Mouse (Mus musculus): ENCODE measurements at regions not wholly inside any gene's neighbourhood (a gene's known extent, or its start where the extent isn't known, plus 50 kb on each side); places are given as distances from the start of the nearest gene placed in this dataset.
A peak's percentile ranks its signal among the peaks of the same experiment; 100 is the strongest.

DNA sequence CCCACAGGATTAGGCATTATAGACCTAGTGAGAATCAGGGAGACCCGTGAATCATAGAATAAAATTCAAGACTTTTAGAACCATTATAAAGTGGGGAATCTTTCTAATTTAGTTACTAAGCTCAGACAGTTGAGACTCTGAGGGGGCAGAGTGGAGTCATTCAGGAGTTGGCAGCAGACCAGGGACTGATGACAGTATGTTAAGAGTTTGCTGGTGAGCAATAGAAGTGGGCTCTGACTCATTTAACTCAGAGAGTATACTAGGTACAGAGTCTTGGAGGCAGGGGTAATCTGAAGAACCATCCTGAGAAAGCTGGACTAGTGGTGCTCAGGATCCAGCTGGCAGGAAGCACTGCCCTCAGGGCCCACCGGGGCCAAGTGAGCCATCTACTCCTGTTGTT is 184.9 kb upstream of the Npy start:
- peak; percentile 21 to 48 for DNase-seq (ENCODE audit: low spot score in 2 of 2)

DNA sequence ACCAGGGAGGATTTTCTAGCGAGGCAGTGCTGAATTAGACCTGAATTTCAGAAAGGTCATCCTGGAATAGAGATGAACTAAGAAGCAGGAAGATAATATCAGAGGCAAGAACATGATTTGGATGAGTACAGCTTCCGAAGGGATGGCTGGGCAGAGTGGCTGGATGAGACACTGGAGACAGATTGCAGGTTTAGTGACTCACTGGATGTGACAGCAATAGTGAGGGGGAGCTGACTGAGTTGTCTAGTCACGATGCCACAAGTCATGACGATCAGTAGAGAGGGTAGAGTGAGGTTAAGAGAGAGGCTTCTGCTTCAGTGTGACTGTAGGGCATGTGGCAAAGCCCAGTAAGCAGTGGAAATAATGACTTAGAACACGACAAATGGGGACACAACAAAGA is 181.3 kb upstream of the Npy start:
- peak in 1 of 2 experiments; percentile 7 for DNase-seq (ENCODE audit: low spot score in 2 of 2)

DNA sequence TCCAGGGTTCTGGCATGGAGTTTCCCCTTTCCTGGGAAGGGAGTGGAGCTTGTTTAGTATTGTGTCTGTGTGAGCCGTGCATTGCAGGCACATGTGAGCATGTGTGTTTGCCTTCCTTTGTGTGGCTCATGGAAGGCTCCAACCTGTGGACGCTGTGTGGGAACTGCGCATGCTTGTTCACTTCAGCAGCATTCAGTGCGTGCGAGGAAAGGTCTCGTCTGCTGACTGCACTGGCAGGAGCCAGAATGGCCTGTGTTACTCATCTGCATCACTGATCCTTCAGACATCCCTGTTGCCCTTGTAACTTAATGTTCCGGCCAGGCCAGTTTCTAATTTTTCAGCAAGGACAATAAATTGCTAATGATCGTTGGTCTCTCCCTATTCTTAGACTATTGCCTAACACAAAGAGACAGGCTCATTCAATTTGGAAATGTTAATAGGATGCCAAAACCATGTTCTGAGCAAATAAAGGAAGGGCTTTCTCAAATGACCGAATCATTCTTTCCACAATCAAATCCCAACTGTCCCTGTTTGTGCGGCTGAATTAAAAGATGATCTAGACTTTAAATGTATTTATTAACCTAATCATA is 167.9 kb upstream of the Npy start:
- no peak for DNase-seq (ENCODE audit: low spot score in 2 of 2)

DNA sequence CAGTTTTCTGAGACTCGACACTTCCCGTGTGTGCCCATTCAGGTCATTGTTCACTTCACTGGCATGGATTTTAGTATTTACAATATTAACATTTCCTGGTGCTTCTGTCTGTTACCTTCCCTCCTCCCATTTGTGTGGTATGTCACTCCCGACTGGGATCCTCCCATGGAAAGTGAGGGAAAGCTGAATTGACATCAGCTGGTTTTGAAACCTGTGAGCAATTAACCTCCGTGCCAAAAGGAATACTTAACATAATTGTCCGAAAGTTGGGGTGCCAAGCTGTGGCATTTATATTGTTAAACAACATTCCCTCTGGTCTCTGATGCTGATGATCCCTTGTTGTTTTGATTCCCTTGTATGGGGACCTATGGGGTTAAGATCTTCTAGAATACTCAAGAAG is 167.3 kb upstream of the Npy start:
- DNase-seq (ENCODE audit: low spot score in 2 of 2), result no peak

DNA sequence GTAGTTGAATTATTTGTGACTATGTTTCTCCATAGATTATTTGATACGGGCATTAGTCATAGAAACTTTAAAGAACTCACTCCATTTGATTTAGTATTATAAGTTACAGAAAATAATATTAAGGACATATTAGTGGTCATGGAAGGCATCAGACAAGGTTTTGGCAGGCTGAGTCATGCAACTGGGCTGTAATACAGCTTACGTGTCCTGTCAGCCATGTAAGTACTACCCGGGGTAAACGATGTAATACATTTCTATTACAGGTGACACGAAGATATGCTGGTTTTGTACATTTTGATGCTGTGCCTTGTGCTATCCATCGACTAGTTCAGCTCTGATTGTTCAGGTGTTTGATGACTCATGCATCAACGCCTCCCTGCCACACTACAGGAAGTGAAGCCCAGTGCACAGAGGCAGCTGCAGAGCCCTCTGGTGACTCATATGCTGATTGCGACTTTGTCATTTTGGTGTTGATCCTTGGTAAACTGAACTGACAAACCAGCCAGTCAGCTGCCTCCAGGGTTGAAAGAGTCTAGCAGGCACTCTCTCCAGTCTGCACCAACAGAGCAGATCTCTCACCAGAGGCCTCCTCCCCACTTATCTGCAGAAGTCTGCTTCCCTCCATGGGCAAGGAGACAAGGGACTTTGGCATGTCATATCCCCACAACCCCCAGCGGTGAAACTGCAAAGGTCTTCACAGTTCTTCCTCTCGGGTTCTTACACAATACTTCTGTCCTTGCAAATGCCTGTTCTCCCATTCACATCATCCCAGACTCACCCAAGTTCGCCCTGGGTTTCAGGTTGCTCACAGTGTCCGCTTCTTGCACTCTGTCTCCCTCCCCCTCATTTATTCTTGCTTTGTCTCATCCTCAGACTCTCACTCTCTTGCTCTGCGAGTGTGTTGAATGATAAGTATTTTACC is 165.9 kb upstream of the Npy start:
- DNase-seq (ENCODE audit: low spot score in 2 of 2), result peak in 1 of 2 experiments; percentile 10

DNA sequence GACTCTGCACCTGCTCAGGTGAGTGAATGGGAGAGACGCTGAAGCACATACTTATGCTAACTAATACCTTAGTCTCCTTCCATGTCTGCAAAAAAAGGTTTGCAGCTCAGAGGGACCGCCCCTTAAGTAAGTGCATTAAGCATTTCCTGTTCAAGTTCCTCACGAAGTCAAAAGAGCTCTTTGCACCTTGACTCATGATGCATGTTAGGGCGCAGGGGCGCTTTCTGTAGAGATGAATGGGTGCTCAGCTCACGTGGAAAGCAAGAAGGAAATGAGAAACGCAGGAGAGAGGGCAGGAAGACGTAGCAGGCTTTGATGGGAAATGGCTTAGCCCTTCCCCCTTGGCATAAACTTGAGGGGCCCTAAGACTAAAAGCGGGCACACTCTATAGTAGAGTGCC is 164.5 kb upstream of the Npy start:
- DNase-seq (ENCODE audit: low spot score in 2 of 2), result no peak

DNA sequence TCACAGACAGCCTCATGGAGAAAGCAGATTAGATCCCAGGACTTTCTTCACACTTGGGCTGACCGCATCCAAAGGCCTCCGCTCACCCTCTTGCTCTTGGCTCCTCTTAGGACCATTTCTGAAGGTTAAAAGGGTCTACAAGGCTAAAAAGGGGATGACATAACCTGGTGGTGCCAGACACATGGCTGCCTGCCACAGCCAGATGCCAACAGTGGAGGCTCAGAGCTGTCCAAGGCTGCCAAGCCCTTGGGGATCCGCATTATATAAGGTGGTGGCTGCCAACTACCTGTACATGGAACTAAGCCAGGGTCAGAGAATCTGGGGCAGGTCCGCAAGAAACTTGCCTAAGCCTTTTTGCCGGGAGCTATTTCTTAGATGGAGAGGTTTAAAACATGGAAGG is 151.5 kb upstream of the Npy start:
- DNase-seq (ENCODE audit: low spot score in 2 of 2), result no peak

DNA sequence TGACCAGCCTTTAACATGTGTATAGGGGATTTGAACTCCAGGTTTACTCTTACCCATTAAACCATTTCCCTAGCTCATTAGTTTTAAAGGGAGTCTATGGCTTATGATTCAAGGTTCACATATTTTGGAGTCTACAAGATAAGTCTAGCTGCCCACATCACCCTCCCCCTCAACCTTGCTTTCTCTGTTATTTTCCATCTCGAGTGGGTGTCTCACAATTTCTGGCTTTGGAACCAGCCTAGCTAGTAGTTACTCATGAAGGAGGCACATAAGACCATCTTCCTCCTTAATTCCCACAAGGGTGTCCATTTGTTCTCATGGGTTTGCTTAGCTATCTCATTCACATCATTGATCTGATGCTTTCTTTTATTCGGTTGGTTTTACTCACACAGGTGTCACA is 150.6 kb upstream of the Npy start:
- no peak for DNase-seq (ENCODE audit: low spot score in 2 of 2)

DNA sequence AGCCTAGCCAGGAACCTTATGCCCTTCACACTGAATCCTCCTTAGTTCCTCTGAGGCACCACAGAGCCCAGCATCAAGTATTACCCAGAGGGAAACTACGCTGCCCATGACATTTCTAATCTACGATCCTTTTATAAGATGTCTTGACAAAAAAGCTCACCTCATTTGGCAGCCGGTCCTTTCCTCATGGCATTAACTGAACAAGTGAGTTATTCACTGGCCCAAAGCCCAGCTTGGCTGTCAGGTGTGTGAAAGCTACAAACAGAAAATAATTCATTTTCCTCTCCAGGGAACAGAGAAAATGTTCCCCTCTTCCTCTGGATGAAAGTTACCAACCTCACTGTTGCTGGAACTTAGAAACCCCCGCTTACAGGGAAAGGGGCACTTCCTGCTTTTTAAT is 135.7 kb upstream of the Npy start:
- DNase-seq (ENCODE audit: low spot score in 2 of 2), result no peak

DNA sequence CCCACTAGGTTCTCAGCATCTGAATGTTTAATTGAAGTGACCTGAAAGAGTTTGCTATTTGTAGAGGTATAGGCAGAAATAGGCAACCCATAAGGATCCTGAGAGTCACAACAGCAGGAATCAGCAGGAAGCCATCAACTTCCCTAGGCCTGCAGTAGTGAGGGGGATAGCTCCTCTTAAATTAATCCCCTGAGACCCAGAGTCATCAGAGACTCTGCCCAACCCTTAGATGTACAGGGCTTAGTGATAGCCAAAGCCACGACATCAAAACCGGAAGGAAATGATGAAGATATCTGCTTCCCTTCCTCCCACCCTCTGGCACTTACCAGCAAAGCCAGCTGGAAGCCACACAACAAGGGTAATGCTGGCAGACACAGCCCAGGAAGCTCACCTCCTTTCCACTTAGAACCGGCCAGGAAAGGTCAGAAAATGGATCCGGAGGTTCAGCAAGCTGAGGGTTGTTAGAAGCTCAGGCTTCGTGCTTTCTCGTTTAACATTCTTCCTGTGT is 130.4 kb upstream of the Npy start:
- DNase-seq (ENCODE audit: low spot score in 2 of 2), result no peak

DNA sequence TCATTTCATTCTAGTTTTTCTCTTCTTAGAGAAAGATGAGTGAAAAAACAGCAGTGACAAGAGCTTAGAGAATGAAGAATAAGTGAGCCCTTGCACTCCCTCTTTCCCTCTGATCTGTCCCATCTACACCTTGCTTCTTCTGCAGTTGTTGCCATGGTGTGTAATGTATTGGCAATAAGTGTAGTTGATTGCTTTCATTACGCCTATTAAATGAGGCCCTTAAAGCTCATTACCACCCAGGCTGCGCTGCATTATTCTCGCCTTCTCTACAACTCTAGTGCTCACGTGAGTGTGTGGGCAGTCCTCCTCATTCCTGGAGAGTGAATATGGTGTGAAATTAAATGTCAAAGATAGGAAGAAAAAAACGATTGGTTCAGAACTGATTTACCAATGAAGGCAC is 127.7 kb upstream of the Npy start:
- DNase-seq (ENCODE audit: low spot score in 2 of 2), result no peak

DNA sequence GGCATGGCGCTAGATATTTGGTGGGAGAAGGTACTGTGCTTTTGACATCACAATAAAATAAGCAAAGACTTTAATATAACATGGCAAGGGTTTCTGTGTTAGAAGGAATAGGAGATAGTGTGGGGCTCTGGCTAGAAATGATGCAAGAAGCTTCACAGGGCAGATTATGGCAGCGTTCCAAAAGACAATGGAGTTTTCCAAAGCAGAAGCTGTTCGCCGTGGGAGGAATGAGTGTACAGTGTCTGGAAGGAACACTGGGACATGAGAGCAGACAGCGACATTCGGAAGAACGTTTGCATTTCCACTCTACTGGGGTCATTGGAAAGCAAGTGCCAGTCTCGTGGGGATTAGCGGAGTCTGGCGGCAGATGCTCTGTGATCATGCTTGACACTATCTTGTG is 125.5 kb upstream of the Npy start:
- peak in 1 of 2 experiments; percentile 21 for DNase-seq (ENCODE audit: low spot score in 2 of 2)

DNA sequence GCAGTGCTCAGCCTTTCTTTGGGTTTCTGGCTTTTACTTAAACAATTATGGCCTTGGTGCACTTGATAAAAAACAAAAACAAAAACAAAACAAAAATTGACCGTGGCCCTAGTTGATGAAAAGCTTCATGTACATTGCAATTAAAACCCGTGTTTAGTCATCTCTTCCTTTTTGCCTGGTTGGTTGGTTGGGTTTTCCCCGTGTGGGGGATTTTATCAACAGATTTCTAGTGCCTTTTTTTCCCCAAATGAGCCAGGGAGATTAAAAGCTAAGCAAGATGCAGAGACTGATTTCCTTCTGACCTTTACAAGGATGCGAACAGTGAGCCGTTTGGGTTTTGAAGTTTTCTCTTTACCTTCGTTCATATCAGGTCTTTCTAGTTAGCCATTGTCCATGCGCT is 121.1 kb upstream of the Npy start:
- no peak for DNase-seq (ENCODE audit: low spot score in 2 of 2)

DNA sequence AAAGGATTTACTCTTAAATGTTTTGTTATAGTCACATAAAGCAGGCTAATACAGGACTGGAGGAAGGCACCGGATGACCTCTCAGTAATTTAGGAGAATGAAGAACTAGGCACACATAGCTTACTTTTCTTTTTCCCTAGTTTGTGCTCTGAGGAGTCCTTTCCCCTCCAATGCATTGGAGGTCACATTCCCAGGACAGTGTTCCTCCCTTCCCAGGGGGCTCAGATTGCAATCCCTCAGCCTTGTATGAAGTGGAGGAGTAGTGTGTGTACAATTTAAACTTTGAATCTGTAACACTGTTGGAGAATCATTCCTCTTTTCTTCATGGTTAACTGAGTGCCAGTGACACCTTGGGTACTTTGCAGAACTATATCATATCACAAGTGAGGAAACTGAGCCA is 109.5 kb upstream of the Npy start:
- no peak for DNase-seq (ENCODE audit: low spot score in 2 of 2)

DNA sequence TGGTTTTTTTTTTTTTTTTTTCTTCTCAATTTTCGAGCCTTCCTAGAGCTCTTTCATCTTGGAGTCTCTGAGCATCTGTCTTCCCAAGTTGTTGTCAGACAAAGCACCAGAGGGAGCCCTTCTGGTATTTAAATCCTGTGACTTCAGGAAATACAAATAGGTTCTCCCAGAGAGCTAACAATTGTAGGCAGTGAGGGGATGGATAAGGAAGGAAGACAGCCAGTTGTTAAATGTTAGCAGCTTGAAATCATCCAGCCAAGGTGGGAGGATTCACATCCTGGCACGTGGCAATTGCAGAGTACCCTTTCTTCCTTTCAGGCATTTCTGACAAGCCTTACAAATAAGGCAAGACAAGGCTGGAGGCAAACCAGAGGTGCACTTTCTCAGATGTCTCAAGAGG is 106.0 kb upstream of the Npy start:
- DNase-seq (ENCODE audit: low spot score in 2 of 2), result peak; percentile 9 to 21

DNA sequence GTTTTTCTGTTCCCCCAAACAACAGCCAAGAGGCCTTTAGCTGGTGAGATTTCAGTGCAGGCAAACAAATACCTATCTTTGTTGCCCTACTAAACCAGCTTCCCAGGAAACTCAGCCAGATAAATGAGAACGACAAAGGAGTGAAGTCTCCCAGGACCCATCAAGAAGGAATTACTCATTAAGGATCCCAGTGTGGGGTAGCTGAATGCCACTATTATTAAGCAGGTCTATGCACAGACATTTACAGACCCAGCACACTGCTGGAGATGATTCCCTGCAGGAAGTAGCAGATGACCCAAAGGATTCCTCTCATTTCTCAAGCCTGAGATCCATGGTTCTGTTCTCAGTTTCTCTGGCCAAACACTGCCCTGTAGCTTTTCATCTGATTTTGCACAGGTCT is 105.6 kb upstream of the Npy start:
- DNase-seq (ENCODE audit: low spot score in 2 of 2), result no peak

DNA sequence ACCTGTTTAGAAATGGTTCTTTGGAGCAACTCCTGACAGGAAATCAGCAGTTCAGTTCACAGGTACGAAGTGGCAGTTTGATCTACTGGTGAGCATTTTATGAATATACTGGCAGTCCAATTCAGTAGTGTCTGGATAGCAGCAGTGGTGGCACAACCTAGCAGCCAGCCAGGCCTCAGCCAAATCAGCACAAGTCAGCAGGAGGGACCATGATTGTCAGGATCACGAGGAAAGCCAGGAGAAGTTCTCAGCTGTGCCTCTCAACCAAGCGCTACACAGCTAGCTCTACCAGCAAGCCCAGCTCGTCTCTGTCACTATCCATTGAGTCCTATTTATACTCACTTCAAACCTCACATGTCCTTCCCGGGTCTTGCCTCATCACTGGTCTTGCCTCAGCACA is 89.3 kb upstream of the Npy start:
- no peak for DNase-seq (ENCODE audit: low spot score in 2 of 2)

DNA sequence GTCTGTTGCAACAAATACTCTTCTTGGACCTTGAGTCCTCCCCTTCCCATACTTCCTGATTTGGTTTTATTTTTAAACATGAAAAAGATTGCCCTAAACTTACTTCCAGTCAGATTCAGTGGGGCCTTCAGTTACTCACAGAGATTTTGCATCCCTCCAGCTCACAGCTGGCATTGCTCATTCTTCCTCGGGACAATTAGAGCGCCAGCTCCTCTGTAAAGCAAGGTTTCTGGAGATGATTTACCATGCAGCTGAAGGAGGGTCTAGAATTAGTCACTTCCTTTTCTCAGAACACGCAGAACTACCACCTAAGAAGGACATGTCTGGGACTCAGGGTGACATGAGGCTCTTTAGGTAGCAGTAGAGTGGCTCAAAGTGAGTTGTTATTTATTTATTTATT is 79.4 kb upstream of the Npy start:
- DNase-seq (ENCODE audit: low spot score in 2 of 2), result no peak

DNA sequence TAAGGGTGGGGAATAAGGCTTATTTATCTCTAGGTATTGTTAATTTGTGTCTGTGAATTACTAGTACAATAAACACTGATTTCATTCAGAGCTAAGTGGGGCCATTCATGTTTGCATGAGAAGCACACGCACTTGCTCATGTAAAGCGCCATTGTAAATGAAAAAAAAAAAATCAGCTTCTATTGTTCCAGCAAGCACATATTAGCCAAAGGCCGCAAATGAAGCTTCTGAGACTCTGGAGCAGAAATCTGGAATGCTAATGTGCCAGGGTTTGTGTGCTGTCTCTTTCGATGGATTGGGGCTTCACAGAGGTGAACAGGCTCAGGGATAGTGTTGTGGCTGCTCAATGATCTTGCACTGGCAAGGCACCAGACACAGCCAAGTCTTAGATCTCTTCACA is 77.2 kb upstream of the Npy start:
- no peak for DNase-seq (ENCODE audit: low spot score in 2 of 2)

DNA sequence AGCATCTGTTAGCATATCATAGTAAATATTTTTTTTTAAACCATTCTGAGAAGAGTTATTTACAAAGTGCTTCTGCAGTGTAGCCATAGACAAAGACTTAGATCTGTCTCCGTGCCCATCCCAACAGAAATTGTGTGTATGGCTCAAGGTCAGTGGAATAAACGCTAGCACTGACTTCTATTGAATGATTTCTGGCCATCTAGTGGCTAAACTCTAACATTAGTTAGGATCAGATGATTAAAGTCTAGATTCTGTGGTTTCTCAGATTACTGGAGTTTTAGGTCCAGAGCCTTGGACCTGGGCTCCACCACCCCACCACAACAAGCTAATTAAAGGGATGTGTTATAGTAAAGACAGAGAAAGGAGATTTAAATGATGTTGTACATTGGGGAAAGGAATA is 72.0 kb upstream of the Npy start:
- DNase-seq (ENCODE audit: low spot score in 2 of 2), result no peak

DNA sequence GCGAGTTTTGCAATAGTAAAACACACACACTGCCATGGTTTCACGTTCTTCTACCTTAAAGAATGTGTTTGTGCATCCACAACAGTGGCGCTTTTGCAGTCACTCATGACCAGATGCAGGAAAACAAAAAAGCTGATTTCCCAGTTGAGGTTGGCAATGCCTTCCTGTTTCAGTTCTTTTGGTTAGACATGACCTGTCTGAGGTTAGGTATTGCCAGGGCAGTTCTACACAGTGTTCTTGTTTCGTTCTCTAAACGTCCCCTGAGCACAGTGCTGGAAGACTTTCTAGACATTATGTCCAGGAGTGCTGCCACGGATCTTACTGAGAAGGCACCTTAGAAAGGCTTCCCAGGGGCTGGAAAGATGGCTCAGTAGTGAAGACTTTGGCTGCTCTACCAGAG is 62.9 kb upstream of the Npy start:
- no peak for DNase-seq (ENCODE audit: low spot score in 2 of 2)

DNA sequence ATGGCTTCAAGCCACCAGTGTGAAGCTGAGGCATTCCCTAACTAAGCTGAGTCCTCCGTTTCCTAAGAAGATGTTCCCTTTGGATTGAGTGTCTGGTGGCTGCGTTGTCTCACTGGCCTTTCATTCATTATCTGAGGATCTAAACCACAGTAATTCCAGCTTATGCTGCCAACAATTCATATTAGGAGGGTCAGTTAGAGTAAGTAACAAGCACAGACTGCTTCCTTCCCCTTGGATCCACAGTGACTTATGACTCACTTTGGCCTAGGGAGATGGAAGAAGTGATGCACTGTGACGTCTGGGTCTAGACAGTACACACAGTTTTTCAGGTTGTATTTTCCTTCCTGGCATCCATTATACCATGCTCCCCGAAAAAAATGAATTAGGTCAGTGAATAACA is 57.8 kb upstream of the Npy start:
- DNase-seq (ENCODE audit: low spot score in 2 of 2), result no peak
